Mouse (Mus musculus): ENCODE measurements around the gene Unc13a.

The Unc13a gene

GRCm38 (mm10) chr8:71577856-71578387, 93.6 kb downstream of the Unc13a start:
- no peak for DNase-seq

DNA sequence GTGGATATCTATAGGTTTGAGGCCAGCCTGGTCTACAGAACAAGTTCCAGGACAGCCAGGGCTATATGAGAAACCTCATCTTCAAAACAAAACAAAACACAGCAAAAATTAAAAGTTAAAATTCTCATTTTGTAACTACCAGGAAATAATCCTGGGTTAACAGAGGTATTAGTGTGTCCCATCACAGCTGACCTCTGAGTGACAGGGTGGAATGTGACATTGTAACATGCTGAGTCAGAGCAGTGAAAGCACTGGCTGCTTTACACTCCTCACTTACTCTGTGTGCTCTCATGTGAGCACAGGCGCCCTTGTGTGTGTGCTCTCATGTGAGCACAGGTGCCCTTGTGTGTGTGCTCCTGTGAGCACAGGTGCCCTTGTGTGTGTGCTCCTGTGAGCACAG, 96.5 kb downstream of the Unc13a start:
- no peak for DNase-seq

- no peak for DNase-seq
Measured at GRCm38 (mm10) chr8:71574426-71574825, 97.1 kb downstream of the Unc13a start.

Data from thymus, postnatal 14 days (tissue).